Mouse (Mus musculus): Measurements from ENCODE around the gene Cdk20.

DNA sequence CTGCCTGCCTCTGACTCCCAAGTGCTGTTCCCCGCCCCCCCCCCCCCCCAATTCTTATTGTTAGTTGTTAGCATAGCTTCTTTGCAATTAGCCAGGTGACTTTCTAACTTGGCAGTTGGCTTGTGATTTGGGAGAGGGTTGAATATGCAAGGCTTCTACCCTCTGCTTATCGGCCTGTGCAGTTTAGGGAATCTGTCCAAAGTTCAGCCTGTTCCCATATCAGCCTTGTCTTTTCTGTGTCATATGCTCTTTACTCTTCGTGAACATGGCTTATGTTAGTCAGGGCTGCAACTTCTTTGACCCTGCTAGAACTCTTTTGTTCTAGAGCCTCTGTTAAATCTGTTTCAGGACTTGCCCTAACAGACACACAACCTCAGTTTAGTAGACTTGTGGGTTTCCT is 7.8 kb upstream of the Cdk20 start:
- TF ChIP-seq ZNF384 (IDR thresholded peaks at IDR 0.05; ENCODE audit: low read depth, low read length) (no peak), MAFK (IDR thresholded peaks at IDR 0.05; ENCODE audit: insufficient read depth, low read depth, low read length) (no peak), CHD2 (IDR thresholded peaks at IDR 0.05; ENCODE audit: low read depth, low read length) (no peak)

All from ES-E14 (cell line).